Mouse (Mus musculus) spleen, adult 2 months (tissue): ENCODE measurements around the gene Hoxa4. TPM values are rescaled to one million over a fixed set of nuclear protein-coding genes. Genes with fewer than 3 reads are reported as not detected.

Experiments used
- DNase-seq, 2 experiments: peaks; one replicate each; pipeline versions ENCODE4 v3.0.0 to v3.0.0-alpha.2; 2012 to 2021; ENCODE audit warnings: low spot score in 2 of 2, low read depth in 1 of 2
- H3K27ac ChIP-seq: fragments of 200-500 bp; 2 replicates; pipeline ENCODE4 v1.5.1; 2012; ENCODE audit warnings: low read length, inconsistent platforms; ENCODE audit not compliant: insufficient read depth
- H3K27me3 ChIP-seq: fragments of 200-500 bp; 2 replicates; pipeline ENCODE4 v1.6.1; 2012; ENCODE audit warnings: mild to moderate bottlenecking, moderate library complexity, low read length, inconsistent platforms; ENCODE audit not compliant: control insufficient read depth, insufficient read depth
- H3K36me3 ChIP-seq: fragments of 200-500 bp; 2 replicates; pipeline ENCODE4 v1.6.1; 2012; ENCODE audit warnings: mild to moderate bottlenecking, low read length, inconsistent platforms; ENCODE audit not compliant: control insufficient read depth, insufficient read depth
- H3K4me1 ChIP-seq: fragments of 200-500 bp; 2 replicates; pipeline ENCODE4 v1.6.1; 2011; ENCODE audit warnings: inconsistent platforms; ENCODE audit not compliant: control insufficient read depth, insufficient read depth, insufficient read length
- H3K4me3 ChIP-seq: fragments of 200-500 bp; 2 replicates; pipeline ENCODE4 v1.5.1; 2011; ENCODE audit warnings: mild to moderate bottlenecking, inconsistent platforms; ENCODE audit not compliant: insufficient read depth, insufficient read length; ENCODE audit errors: extremely low read depth
- CTCF ChIP-seq: fragments of 200-500 bp; IDR thresholded peaks from 2 replicates; pipeline ENCODE4 v1.5.1; 2011; ENCODE audit warnings: mild to moderate bottlenecking, inconsistent platforms; ENCODE audit not compliant: insufficient read depth, insufficient read length, insufficient replicate concordance; ENCODE audit errors: extremely low read depth
- POLR2A ChIP-seq: fragments of 200-500 bp; IDR thresholded peaks from 2 replicates; pipeline ENCODE4 v1.6.1; 2011; ENCODE audit warnings: low read depth, low read length, inconsistent platforms
- WGBS: fragments of 180-500 bp; shearing (Covaris S2); methylation state at CpG from one replicate; pipeline ENCODE4 v1.1.7; 2018; 5-methylcytosine and 5-hydroxymethylcytosine counted together
- polyA plus RNA-seq: library from polyadenylated mRNA; depleted of rRNA; stranded (reverse); fragments of >200 nt; gene quantifications from 2 replicates; pipeline ENCODE4 v1.2.3, GENCODE M21; 2012

The Hoxa4 gene
- polyA plus RNA-seq, 1 experiment, result 0.68 TPM

DNA sequence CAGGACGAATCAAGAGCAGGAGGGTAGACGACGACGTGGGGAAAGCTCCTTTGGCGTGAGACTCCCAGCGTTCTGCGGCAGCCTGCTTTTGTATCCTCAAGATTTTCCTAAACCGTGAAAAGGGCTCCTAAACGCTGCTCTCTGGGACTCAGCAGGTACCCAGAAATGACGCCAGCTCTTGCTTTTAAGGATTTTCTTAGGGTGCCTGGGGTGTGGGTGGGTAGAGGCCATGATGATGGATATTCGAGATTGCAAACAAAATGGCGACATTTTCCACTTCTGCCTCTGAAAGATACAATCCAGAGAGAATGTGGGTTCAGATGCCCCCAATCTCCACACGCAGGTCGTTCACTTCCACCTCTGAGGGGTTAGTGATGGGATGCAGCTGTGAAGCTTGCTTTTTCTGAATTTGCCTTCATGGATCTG is 23.8 kb downstream of the Hoxa4 start:
- TF ChIP-seq POLR2A, result no peak
- no peaks in the 10 kb centered on the region for H3K36me3 ChIP-seq
- peaks cover 9% of the 10 kb centered on the region for H3K27me3 ChIP-seq
- H3K27ac ChIP-seq, result 0 out of 2 replicates have a peak overlapping the region, but pooled peaks have one; percentile 18
- no peak overlapping the region for H3K4me3 ChIP-seq
- no peak for DNase-seq
- WGBS, result 84% methylated on average over 14 of the region's 14 CpGs
- H3K4me1 ChIP-seq, result no peaks in the 10 kb centered on the region

DNA sequence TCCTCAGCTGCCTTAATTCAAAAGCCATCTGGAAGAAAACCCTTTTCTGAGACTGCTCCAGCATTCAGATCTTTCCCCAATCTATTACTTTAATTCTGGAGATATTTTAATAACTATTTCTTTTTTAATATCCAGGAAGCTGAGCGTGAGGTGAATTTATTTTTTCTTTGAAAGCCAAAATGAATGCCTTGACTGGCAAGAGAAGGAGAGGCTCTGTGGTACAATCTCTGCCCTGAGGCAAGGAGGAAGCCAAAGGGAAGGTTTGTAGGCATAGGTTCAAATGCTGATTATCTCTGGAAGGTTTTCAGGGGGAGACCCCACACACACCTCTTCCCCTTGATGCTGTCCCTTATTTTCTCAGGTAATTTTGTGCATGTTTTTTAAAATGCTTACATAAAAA is 24.4 kb downstream of the Hoxa4 start:
- Histone ChIP-seq H3K4me3 (no peak overlapping the region), H3K27ac (0 out of 2 replicates have a peak overlapping the region, but pooled peaks have one; percentile 47), H3K27me3 (peaks cover 9% of the 10 kb centered on the region), H3K36me3 (no peaks in the 10 kb centered on the region), H3K4me1 (no peaks in the 10 kb centered on the region)
- TF ChIP-seq CTCF, result no peak
- TF ChIP-seq POLR2A, result no peak
- 87% methylated on average over 1 of the region's 1 CpGs for WGBS
- DNase-seq, result no peak

DNA sequence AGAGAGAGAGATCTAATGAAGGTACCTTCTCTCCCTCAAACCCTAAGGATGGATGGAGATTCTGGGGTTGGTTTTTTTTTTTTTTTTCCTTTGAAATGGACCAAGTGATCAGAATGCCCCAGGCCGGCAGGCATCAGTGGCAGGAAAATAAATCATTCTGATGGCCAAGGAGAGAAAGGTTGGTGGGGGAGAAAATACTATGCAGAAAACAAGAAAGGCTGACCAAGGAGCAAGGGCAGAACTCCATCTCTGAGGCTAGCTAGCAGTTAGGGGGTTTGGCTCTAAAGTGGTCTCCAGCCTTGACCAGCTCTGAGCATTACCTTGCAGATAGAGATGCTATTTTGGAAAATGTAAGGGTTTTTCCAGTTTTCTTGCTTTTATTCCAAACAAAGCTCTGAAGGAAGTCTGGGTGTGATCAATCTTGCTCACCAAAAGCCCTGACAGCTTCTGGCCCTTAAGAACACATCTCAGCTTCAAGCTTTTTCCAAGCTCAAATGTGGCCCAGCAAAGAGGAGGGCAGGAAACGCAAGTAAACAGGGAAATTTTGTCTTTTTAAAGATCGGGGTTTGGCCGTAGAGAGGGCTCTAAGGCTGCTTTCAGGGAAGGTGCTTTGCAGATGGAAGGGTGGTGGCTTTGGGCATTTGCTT is 25.0 kb downstream of the Hoxa4 start:
- Histone ChIP-seq H3K4me1 (no peaks in the 10 kb centered on the region), H3K27me3 (peaks cover 9% of the 10 kb centered on the region), H3K27ac (peak overlapping the region; percentile 47; the same call in 1 of the 2 replicates), H3K36me3 (no peaks in the 10 kb centered on the region), H3K4me3 (no peak overlapping the region)
- no peak for DNase-seq
- 74% methylated on average over 4 of the region's 4 CpGs for WGBS
- TF ChIP-seq POLR2A (no peak), CTCF (no peak)

DNA sequence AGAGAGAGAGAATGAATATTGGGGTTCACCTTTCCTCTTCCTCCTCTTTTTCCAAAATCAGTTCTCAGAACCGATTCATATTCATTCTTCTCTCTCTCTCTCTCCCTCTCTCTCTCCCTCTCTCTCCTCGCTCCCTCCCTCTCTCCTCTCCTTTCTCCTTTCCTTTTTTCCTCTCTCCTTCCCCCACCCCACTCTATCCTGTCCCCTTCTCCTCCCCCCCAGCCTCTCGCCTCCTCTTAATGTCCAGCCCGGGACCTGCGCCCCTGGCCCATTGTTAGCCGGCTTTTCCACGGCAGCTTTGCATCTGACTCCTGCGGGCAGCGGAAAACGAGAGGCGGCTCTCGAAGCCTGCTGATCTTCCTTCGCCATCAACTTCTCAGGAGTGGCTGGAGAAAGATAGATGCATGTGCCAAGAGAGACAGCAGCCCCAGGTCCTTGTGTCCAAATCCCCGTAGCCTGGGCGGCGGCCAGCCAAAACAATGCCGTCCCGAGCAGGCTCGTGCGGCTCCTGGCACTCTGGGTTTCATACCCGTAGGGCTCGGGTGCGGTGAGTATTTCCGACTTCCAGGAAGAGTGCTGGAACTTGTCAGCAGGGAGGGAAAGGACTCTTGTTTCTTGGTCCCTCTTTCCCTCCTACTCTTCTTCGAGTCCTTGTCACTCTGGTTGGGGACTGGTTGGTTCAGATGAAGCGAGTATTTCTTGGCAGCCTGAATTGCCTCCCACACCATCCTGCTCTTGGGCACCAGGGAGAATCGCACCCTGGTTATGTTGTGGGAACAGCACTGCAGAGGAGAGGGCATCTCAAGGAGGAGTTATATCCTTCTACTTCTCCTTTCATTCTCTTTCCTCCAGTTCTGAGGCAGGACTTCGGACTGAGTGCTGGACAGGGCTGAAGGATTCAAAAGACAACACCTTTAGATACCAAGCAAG is 25.8 kb downstream of the Hoxa4 start:
- no peak for DNase-seq
- H3K4me3 ChIP-seq, result no peak overlapping the region

GRCm38 (mm10) chr6:52164626-52165440 is 26.7 kb downstream of the Hoxa4 start, which contains the start of gene Hoxa2:
TSS of gene Hoxa2 (minus strand) at chr6:52164831.
- H3K36me3 ChIP-seq, result no peaks in the 10 kb centered on the region
- DNase-seq, result no peak
- 34% methylated on average over 25 of the region's 25 CpGs for WGBS
- peak within 1 kb of the TSS; percentile 28; the same call in 1 of the 2 replicates for H3K27ac ChIP-seq
- H3K4me3 ChIP-seq, result peak within 1 kb of the TSS; percentile 17; the same call in 1 of the 2 replicates
- H3K27me3 ChIP-seq, result peaks cover 16% of the 10 kb centered on the region
- no peak for TF ChIP-seq CTCF
- no peak for TF ChIP-seq POLR2A
- no peaks in the 10 kb centered on the region for H3K4me1 ChIP-seq

More for the DNA sequence above, 25.8 kb downstream of the Hoxa4 start:
- WGBS, result 80% methylated on average over 28 of the region's 28 CpGs
- Histone ChIP-seq H3K36me3 (no peaks in the 10 kb centered on the region), H3K4me1 (no peaks in the 10 kb centered on the region), H3K27ac (no peak overlapping the region), H3K27me3 (peaks cover 11% of the 10 kb centered on the region)
- TF ChIP-seq POLR2A (no peak), CTCF (no peak)

GRCm38 (mm10) chr6:52164051-52164625 is 27.4 kb downstream of the Hoxa4 start:
- WGBS, result 17% methylated on average over 39 of the region's 39 CpGs

More at GRCm38 (mm10) chr6:52164051-52164625, 27.4 kb downstream of the Hoxa4 start:
- no peak for DNase-seq
- Histone ChIP-seq H3K4me3 (peak overlapping the region; percentile 17; the same call in 1 of the 2 replicates), H3K27ac (no peak overlapping the region; the same call in 1 of the 2 replicates), H3K27me3 (peaks cover 16% of the 10 kb centered on the region), H3K36me3 (no peaks in the 10 kb centered on the region), H3K4me1 (no peaks in the 10 kb centered on the region)
- TF ChIP-seq POLR2A, result no peak
- TF ChIP-seq CTCF, result no peak
